Mouse (Mus musculus): ENCODE measurements around the gene Epm2aip1. TPM values are rescaled to one million over a fixed set of nuclear protein-coding genes. Genes with fewer than 3 reads are reported as not detected.

Epm2aip1 gene
- polyA plus RNA-seq, 1 experiment from 2014 or later, result 71.7 TPM

- Histone ChIP-seq H3K27me3 (ENCODE audit: control insufficient read depth, insufficient read depth, low read depth, low read length) (no peaks in the 10 kb centered on the region), H3K9ac (ENCODE audit: low read depth, low read length) (no peak overlapping the region), H3K27ac (ENCODE audit: low read length) (no peak overlapping the region), H3K4me2 (ENCODE audit: low read length) (no peak overlapping the region), H3K9me3 (replicated peaks; ENCODE audit: control insufficient read depth, low read length, poor library complexity, severe bottlenecking) (no peaks in the 10 kb centered on the region), H3K4me1 (ENCODE audit: control insufficient read depth, insufficient read depth, low read length) (peaks cover 13% of the 10 kb centered on the region), H3K4me3 (ENCODE audit: low read depth, low read length) (no peak overlapping the region), H3K36me3 (ENCODE audit: control insufficient read depth, insufficient read depth, low read length) (no peaks in the 10 kb centered on the region)
- WGBS, result 91% methylated on average over 4 of the region's 4 CpGs
- ATAC-seq, result no peak
These were observed 21.5 kb downstream of the Epm2aip1 start for GRCm38 (mm10) chr9:111293234-111293633.

DNA sequence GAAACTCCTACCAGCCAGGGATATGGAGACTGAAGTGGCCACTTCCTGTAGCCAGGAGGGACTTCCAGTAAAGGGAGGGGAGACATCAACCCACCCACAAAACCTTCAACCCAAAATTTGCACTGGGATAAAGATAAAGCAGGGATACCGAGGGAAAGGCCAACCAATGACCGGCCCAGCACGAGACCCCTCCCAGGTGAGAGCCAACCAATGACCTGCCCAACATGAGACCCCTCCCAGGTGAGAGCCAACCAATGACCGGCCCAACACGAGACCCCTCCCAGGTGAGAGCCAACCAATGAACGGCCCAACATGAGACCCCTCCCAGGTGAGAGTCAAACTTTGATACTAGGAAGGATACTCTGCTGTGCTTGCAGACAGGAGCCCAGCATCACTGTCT, 23.2 kb downstream of the Epm2aip1 start:
- no peak overlapping the region for H3K27ac ChIP-seq (ENCODE audit: low read length)
- 94% methylated on average over 6 of the region's 6 CpGs for WGBS
- H3K4me1 ChIP-seq (ENCODE audit: control insufficient read depth, insufficient read depth, low read length), result peaks cover 7% of the 10 kb centered on the region
- H3K9ac ChIP-seq (ENCODE audit: low read depth, low read length), result no peak overlapping the region
- no peaks in the 10 kb centered on the region for H3K36me3 ChIP-seq (ENCODE audit: control insufficient read depth, insufficient read depth, low read length)
- no peaks in the 10 kb centered on the region for H3K27me3 ChIP-seq (ENCODE audit: control insufficient read depth, insufficient read depth, low read depth, low read length)
- no peaks in the 10 kb centered on the region for H3K9me3 ChIP-seq (replicated peaks; ENCODE audit: control insufficient read depth, low read length, poor library complexity, severe bottlenecking)
- no peak overlapping the region for H3K4me2 ChIP-seq (ENCODE audit: low read length)
- no peak for ATAC-seq
- H3K4me3 ChIP-seq (ENCODE audit: low read depth, low read length), result no peak overlapping the region

- Histone ChIP-seq H3K27me3 (ENCODE audit: control insufficient read depth, insufficient read depth, low read depth, low read length) (no peaks in the 10 kb centered on the region), H3K4me2 (ENCODE audit: low read length) (no peak overlapping the region), H3K9ac (ENCODE audit: low read depth, low read length) (no peak overlapping the region), H3K27ac (ENCODE audit: low read length) (no peak overlapping the region), H3K4me1 (ENCODE audit: control insufficient read depth, insufficient read depth, low read length) (peaks cover 3% of the 10 kb centered on the region; the same call in 1 of the 2 replicates), H3K4me3 (ENCODE audit: low read depth, low read length) (no peak overlapping the region), H3K9me3 (replicated peaks; ENCODE audit: control insufficient read depth, low read length, poor library complexity, severe bottlenecking) (no peaks in the 10 kb centered on the region), H3K36me3 (ENCODE audit: control insufficient read depth, insufficient read depth, low read length) (no peaks in the 10 kb centered on the region)
- no peak for ATAC-seq
- 75% methylated on average over 2 of the region's 2 CpGs for WGBS
These were observed 23.6 kb downstream of the Epm2aip1 start for GRCm38 (mm10) chr9:111295323-111295722.

DNA sequence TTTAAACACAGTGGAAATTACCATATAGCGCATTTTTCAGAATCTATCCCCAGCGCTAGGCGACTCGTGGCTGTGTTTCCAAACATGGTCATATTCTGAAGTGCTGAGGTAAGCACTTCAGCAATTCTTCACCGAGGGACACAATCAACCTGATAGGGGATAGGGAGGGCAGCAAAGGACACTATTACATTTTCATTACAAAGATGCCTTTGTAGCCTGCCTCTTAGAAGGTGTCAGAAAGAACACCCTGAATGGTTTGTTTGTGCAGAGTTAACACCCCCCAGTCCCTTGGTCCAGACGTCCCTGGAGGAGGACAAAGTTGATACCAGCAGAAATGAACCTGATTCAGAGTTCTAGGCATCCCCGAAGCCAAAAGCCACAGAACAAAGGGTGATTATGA, 24.7 kb downstream of the Epm2aip1 start:
- Histone ChIP-seq H3K27ac (ENCODE audit: low read length) (no peak overlapping the region), H3K4me2 (ENCODE audit: low read length) (no peak overlapping the region), H3K4me3 (ENCODE audit: low read depth, low read length) (no peak overlapping the region), H3K9ac (ENCODE audit: low read depth, low read length) (no peak overlapping the region), H3K9me3 (replicated peaks; ENCODE audit: control insufficient read depth, low read length, poor library complexity, severe bottlenecking) (no peaks in the 10 kb centered on the region), H3K36me3 (ENCODE audit: control insufficient read depth, insufficient read depth, low read length) (no peaks in the 10 kb centered on the region), H3K27me3 (ENCODE audit: control insufficient read depth, insufficient read depth, low read depth, low read length) (no peaks in the 10 kb centered on the region), H3K4me1 (ENCODE audit: control insufficient read depth, insufficient read depth, low read length) (no peaks in the 10 kb centered on the region)
- ATAC-seq, result no peak
- 74% methylated on average over 7 of the region's 7 CpGs for whole genome bisulfite sequencing

DNA sequence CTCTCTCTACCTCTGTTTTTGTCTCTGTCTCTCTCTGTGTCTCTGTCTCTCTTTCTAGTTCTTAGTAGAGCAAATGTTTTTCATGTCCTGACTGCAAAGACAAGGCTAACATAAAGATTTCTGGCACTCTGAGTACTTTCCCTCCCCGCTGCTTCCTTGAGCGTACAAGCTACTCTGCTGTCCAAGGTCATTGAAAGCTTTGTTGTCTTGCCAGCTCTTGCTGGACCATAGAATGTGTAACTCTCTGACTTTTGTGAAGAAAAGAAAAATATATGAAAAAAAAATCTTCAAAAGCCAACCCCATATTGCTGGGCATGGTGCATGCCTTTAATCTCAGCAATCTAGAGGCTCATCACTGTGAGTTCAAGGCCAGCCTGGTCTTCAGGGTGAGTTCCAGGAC, 26.9 kb downstream of the Epm2aip1 start:
- Histone ChIP-seq H3K4me2 (ENCODE audit: low read length) (no peak overlapping the region), H3K4me1 (ENCODE audit: control insufficient read depth, insufficient read depth, low read length) (no peaks in the 10 kb centered on the region), H3K4me3 (ENCODE audit: low read depth, low read length) (no peak overlapping the region), H3K9me3 (replicated peaks; ENCODE audit: control insufficient read depth, low read length, poor library complexity, severe bottlenecking) (no peaks in the 10 kb centered on the region), H3K36me3 (ENCODE audit: control insufficient read depth, insufficient read depth, low read length) (no peaks in the 10 kb centered on the region), H3K27me3 (ENCODE audit: control insufficient read depth, insufficient read depth, low read depth, low read length) (no peaks in the 10 kb centered on the region), H3K9ac (ENCODE audit: low read depth, low read length) (no peak overlapping the region), H3K27ac (ENCODE audit: low read length) (no peak overlapping the region)
- WGBS, result 71% methylated on average over 2 of the region's 2 CpGs
- ATAC-seq, result no peak

- Histone ChIP-seq H3K4me1 (ENCODE audit: control insufficient read depth, insufficient read depth, low read length) (no peaks in the 10 kb centered on the region), H3K4me2 (ENCODE audit: low read length) (no peak overlapping the region), H3K36me3 (ENCODE audit: control insufficient read depth, insufficient read depth, low read length) (no peaks in the 10 kb centered on the region), H3K27me3 (ENCODE audit: control insufficient read depth, insufficient read depth, low read depth, low read length) (no peaks in the 10 kb centered on the region), H3K9me3 (replicated peaks; ENCODE audit: control insufficient read depth, low read length, poor library complexity, severe bottlenecking) (no peaks in the 10 kb centered on the region), H3K4me3 (ENCODE audit: low read depth, low read length) (no peak overlapping the region), H3K9ac (ENCODE audit: low read depth, low read length) (no peak overlapping the region), H3K27ac (ENCODE audit: low read length) (no peak overlapping the region; the same call in 1 of the 2 replicates)
- WGBS, result 41% methylated on average over 12 of the region's 12 CpGs
- ATAC-seq, result no peak
These were observed 30.6 kb downstream of the Epm2aip1 start for GRCm38 (mm10) chr9:111302196-111302831.

GRCm38 (mm10) chr9:111304036-111304435, 32.3 kb downstream of the Epm2aip1 start:
- Histone ChIP-seq H3K27me3 (ENCODE audit: control insufficient read depth, insufficient read depth, low read depth, low read length) (no peaks in the 10 kb centered on the region), H3K4me1 (ENCODE audit: control insufficient read depth, insufficient read depth, low read length) (no peaks in the 10 kb centered on the region), H3K9ac (ENCODE audit: low read depth, low read length) (no peak overlapping the region), H3K9me3 (replicated peaks; ENCODE audit: control insufficient read depth, low read length, poor library complexity, severe bottlenecking) (no peaks in the 10 kb centered on the region), H3K4me3 (ENCODE audit: low read depth, low read length) (no peak overlapping the region), H3K27ac (ENCODE audit: low read length) (no peak overlapping the region), H3K4me2 (ENCODE audit: low read length) (no peak overlapping the region), H3K36me3 (ENCODE audit: control insufficient read depth, insufficient read depth, low read length) (no peaks in the 10 kb centered on the region)
- ATAC-seq, result no peak
- 93% methylated on average over 6 of the region's 6 CpGs for WGBS

- ATAC-seq, result no peak
- Histone ChIP-seq H3K27me3 (ENCODE audit: control insufficient read depth, insufficient read depth, low read depth, low read length) (peaks cover 11% of the 10 kb centered on the region), H3K4me3 (ENCODE audit: low read depth, low read length) (no peak overlapping the region), H3K9ac (ENCODE audit: low read depth, low read length) (no peak overlapping the region), H3K27ac (ENCODE audit: low read length) (no peak overlapping the region), H3K4me1 (ENCODE audit: control insufficient read depth, insufficient read depth, low read length) (no peaks in the 10 kb centered on the region), H3K9me3 (replicated peaks; ENCODE audit: control insufficient read depth, low read length, poor library complexity, severe bottlenecking) (no peaks in the 10 kb centered on the region), H3K36me3 (ENCODE audit: control insufficient read depth, insufficient read depth, low read length) (no peaks in the 10 kb centered on the region), H3K4me2 (ENCODE audit: low read length) (no peak overlapping the region)
- WGBS, result 87% methylated on average over 7 of the region's 7 CpGs
These were observed 34.4 kb downstream of the Epm2aip1 start for GRCm38 (mm10) chr9:111306142-111306541.

- H3K27me3 ChIP-seq (ENCODE audit: control insufficient read depth, insufficient read depth, low read depth, low read length), result peaks cover 30% of the 10 kb centered on the region
- WGBS, result 9% methylated on average over 65 of the region's 72 CpGs
- peak within 1 kb of the TSS; percentile 53; the same call in 1 of the 2 replicates for H3K27ac ChIP-seq (ENCODE audit: low read length)
These were observed 39.5 kb downstream of the Epm2aip1 start, which contains the start of gene Trank1 for GRCm38 (mm10) chr9:111311031-111311842. Gene Trank1, plus strand, starts transcription at chr9:111311739.

More at GRCm38 (mm10) chr9:111311031-111311842, 39.5 kb downstream of the Epm2aip1 start, which contains the start of gene Trank1:
- peak within 1 kb of the TSS; percentile 84 for H3K4me2 ChIP-seq (ENCODE audit: low read length)
- ATAC-seq, result peak; percentile 74
- H3K4me1 ChIP-seq (ENCODE audit: control insufficient read depth, insufficient read depth, low read length), result peaks cover 2% of the 10 kb centered on the region
- 0 out of 2 replicates have a peak, but pooled peaks cover 3% of the 10 kb centered on the region for H3K36me3 ChIP-seq (ENCODE audit: control insufficient read depth, insufficient read depth, low read length)
- H3K4me3 ChIP-seq (ENCODE audit: low read depth, low read length), result peak within 1 kb of the TSS; percentile 62
- H3K9ac ChIP-seq (ENCODE audit: low read depth, low read length), result peak within 1 kb of the TSS; percentile 75
- no peaks in the 10 kb centered on the region; the same call in 1 of the 2 replicates for H3K9me3 ChIP-seq (replicated peaks; ENCODE audit: control insufficient read depth, low read length, poor library complexity, severe bottlenecking)

All from midbrain, embryonic 16.5 days (tissue).